In genomic region chr8:53680846-53681245, GRCm38 (mm10) we compare ENCODE assay signal across 9 mouse cellular contexts. TPM values are rescaled to one million over a fixed set of nuclear protein-coding genes. Genes with fewer than 3 reads are reported as not detected.
DNase-seq lines count a peak whose midpoint lies in the region; ATAC-seq and TF ChIP-seq lines count a peak whose summit lies in the region.
"Had no signal": no experiment of that assay in that cellular context is flagged by ENCODE, and none has a peak within 500 bp of the region (broad histone marks: within the 10 kb centered on the region; RNA-seq: fewer than 3 reads in every experiment).

No protein-coding gene starts in this region.

- intact Hi-C loops in gastrocnemius, postnatal 36 days (cut with DNase I) = no loop called here

- TF ChIP-seq POLR2A in cortical plate, adult 2 months (IDR thresholded peaks at IDR 0.05; ENCODE audit: extremely low read depth, insufficient read depth, low read length) = no peak

- peak; percentile 81 for TF ChIP-seq CTCF in cortical plate, adult 2 months (IDR thresholded peaks at IDR 0.05; ENCODE audit: extremely low read depth, insufficient read depth, low read length)

- H3K27ac ChIP-seq in cortical plate, adult 2 months (ENCODE audit: insufficient read depth, low read length) = no peak overlapping the region
- H3K27ac ChIP-seq: embryonic facial prominence, embryonic 13.5 days had no signal

- ATAC-seq in megakaryocyte, adult 5-6 weeks (ENCODE audit: poor library complexity, severe bottlenecking) = peak; percentile 62
- no peak for ATAC-seq in activated CD4-positive, CD25-positive, alpha-beta regulatory T cell, adult 4 months

- H3K4me1 ChIP-seq in cortical plate, adult 2 months (ENCODE audit: control insufficient read depth, insufficient read depth, low read length) = no peaks in the 10 kb centered on the region
- H3K4me1 ChIP-seq: embryonic facial prominence, embryonic 13.5 days had no signal

- no peak overlapping the region for H3K4me3 ChIP-seq in cortical plate, adult 2 months (ENCODE audit: insufficient read depth, low read length)
- H3K4me3 ChIP-seq: embryonic facial prominence, embryonic 13.5 days had no signal

- DNase-seq in urinary bladder, postnatal 25 days (ENCODE audit: low spot score) = peak; percentile 7
- no peak for DNase-seq in urinary bladder, postnatal 10 days (ENCODE audit: low spot score)
- peak; percentile 10 to 16 for DNase-seq in gastrocnemius, postnatal 36 days
- DNase-seq in layer of hippocampus, postnatal 14 days (ENCODE audit: low spot score in 2 of 2) = peak; percentile 66 to 77
- peak; percentile 71 for DNase-seq in right cerebral cortex, postnatal 4 days

RNA-seq across cellular contexts. Expression of gene Neil3, which starts 42.0 kb away (rescaled TPM):
- polyA plus RNA-seq in cortical plate, adult 2 months (2012; rRNA removed) = 0.25 and 0.27 TPM in 2 replicates
- under 1 TPM; 0.20 to 0.66 TPM for total RNA-seq in gastrocnemius, postnatal 36 days (2021)
- 1 to 10 TPM in 1 of 2 experiments, under 1 TPM in 1; 0.79 to 1.4 TPM for total RNA-seq in layer of hippocampus, postnatal 14 days (2021)
- 71.2 and 74.4 TPM in 2 replicates for total RNA-seq in megakaryocyte, adult 5-6 weeks (2015)
- 38.7 and 53.9 TPM in 2 replicates for total RNA-seq in megakaryocyte, adult 5-6 weeks (2017)
- polyA plus RNA-seq in activated CD4-positive, CD25-positive, alpha-beta regulatory T cell, adult 4 months (2017; shearing (Covaris generic)) = 10 to 100 TPM in 1 of 2 experiments, 1 to 10 TPM in 1; 9.4 to 12.4 TPM

Comparison
In these comparisons a context has a peak if more than half of its experiments do, and no peak if none do; other contexts are left out.
1. RNA of gene Neil3, which starts 42.0 kb away (total RNA-seq): 38.7 to 74.4 TPM in megakaryocyte, adult 5-6 weeks; 0.79 to 1.4 TPM in layer of hippocampus, postnatal 14 days and 0.20 to 0.66 TPM in gastrocnemius, postnatal 36 days; every median in the first group is over 10 times any median in the second.